Mouse (Mus musculus): ENCODE results near the gene Mlxipl.

DNA sequence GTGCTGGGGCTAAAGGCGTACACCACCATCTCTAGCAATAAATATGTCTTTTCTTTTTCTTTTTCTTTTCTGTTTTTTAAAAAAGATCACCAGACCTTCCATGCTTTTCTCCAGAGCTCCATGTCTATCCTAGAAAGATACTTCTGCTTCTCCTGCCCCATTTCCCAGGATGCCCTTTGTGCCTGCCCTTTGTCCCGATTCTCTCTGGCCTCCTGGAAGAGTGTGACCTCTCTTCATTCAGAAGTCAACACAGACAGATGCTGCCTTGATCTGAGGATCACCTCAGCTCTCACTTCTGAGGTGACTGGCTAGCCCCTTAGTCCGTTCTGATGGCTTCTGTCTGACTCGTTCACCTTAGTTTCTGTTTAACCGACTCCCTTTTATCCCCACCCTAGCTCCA is 9.2 kb upstream of the Mlxipl start:
- no peak for TF ChIP-seq TBP (IDR thresholded peaks at IDR 0.05; ENCODE audit: low read depth, low read length)
- TF ChIP-seq CTCF (IDR thresholded peaks at IDR 0.05 in 2 of 3, conservative IDR thresholded peaks at IDR 0.05 in 1 of 3; ENCODE audit: control insufficient read depth in 1 of 3, insufficient read depth in 1 of 3, low read depth in 2 of 3, low read length in 3 of 3, poor library complexity in 1 of 3, severe bottlenecking in 1 of 3): no peak
- no peak for TF ChIP-seq MAFK (IDR thresholded peaks at IDR 0.05; ENCODE audit: borderline replicate concordance, low read depth, low read length)
- no peak for TF ChIP-seq UBTF (IDR thresholded peaks at IDR 0.05; ENCODE audit: borderline replicate concordance, insufficient read depth, low read depth, low read length)
- no peak for TF ChIP-seq HCFC1 (IDR thresholded peaks at IDR 0.05; ENCODE audit: low read depth, low read length)
- no peak for TF ChIP-seq TCF12 (IDR thresholded peaks at IDR 0.05; ENCODE audit: low read depth, low read length)
- TF ChIP-seq MAZ (IDR thresholded peaks at IDR 0.05; ENCODE audit: low read depth, low read length): no peak
- TF ChIP-seq POLR2AphosphoS5 (IDR thresholded peaks at IDR 0.05; ENCODE audit: borderline replicate concordance, low read depth, low read length): no peak
